Mouse (Mus musculus): Measurements from ENCODE around the gene Ift80.
"Not testable (repeated sequence)": the region's sequence is repeated elsewhere in the genome, so short reads cannot be mapped to it uniquely, and the experiment has no call there.

Gene Ift80

GRCm38 (mm10) chr3:68980898-68981297 is 23.5 kb downstream of the Ift80 start:
- peak; percentile 12 to 23 for DNase-seq

- DNase-seq: no peak
These were observed 25.2 kb downstream of the Ift80 start for GRCm38 (mm10) chr3:68979187-68979586.

- DNase-seq: no peak
These were observed 26.7 kb downstream of the Ift80 start for GRCm38 (mm10) chr3:68977696-68978095.

GRCm38 (mm10) chr3:68975533-68976490 is 28.6 kb downstream of the Ift80 start:
- DNase-seq: no peak

GRCm38 (mm10) chr3:68974639-68975532 is 29.5 kb downstream of the Ift80 start:
- DNase-seq: no peak

- DNase-seq: peak in 1 of 2 experiments; percentile 14
These were observed 30.8 kb downstream of the Ift80 start for GRCm38 (mm10) chr3:68973574-68973973.

GRCm38 (mm10) chr3:68969091-68969590 is 35.2 kb downstream of the Ift80 start:
- DNase-seq: no peak

- peak in 1 of 2 experiments; percentile 60 for DNase-seq
These were observed 37.0 kb downstream of the Ift80 start for GRCm38 (mm10) chr3:68967404-68967803.

- DNase-seq: peak; percentile 38 to 60
These were observed 37.7 kb downstream of the Ift80 start for GRCm38 (mm10) chr3:68966527-68967285.

- no peak for DNase-seq
These were observed 39.7 kb downstream of the Ift80 start for GRCm38 (mm10) chr3:68964682-68965081.

GRCm38 (mm10) chr3:68957413-68957812 is 47.0 kb downstream of the Ift80 start:
- no peak for DNase-seq

GRCm38 (mm10) chr3:68956454-68956853 is 47.9 kb downstream of the Ift80 start:
- DNase-seq: no peak

- no peak for DNase-seq
These were observed 49.9 kb downstream of the Ift80 start for GRCm38 (mm10) chr3:68954487-68954886.

- DNase-seq: no peak
These were observed 51.7 kb downstream of the Ift80 start for GRCm38 (mm10) chr3:68952707-68953106.

GRCm38 (mm10) chr3:68951971-68952370 is 52.4 kb downstream of the Ift80 start:
- DNase-seq: not testable (repeated sequence)

- DNase-seq: no peak
These were observed 55.0 kb downstream of the Ift80 start for GRCm38 (mm10) chr3:68949381-68949780.

GRCm38 (mm10) chr3:68948918-68949317 is 55.5 kb downstream of the Ift80 start:
- no peak for DNase-seq

- DNase-seq: no peak
These were observed 62.5 kb downstream of the Ift80 start for GRCm38 (mm10) chr3:68941867-68942266.

- no peak for DNase-seq
These were observed 64.1 kb downstream of the Ift80 start for GRCm38 (mm10) chr3:68940311-68940710.

GRCm38 (mm10) chr3:68939312-68939711 is 65.1 kb downstream of the Ift80 start:
- DNase-seq: no peak

- no peak for DNase-seq
These were observed 67.7 kb downstream of the Ift80 start for GRCm38 (mm10) chr3:68936709-68937108.

GRCm38 (mm10) chr3:68935498-68935897 is 68.9 kb downstream of the Ift80 start:
- no peak for DNase-seq
